Mouse (Mus musculus) gastrocnemius, adult 2 months (tissue): Measurements from ENCODE around the gene Gm20388. TPM values are rescaled to one million over a fixed set of nuclear protein-coding genes. Genes with fewer than 3 reads are reported as not detected.

Experiments
- DNase-seq: peaks from one replicate; pipeline ENCODE4 v3.0.0; 2022
- H3K27ac ChIP-seq: fragments of 200-600 bp; 2 replicates; pipeline ENCODE4 v1.8.1; 2022; ENCODE audit warnings: mild to moderate bottlenecking
- H3K4me3 ChIP-seq: fragments of 200-600 bp; 2 replicates; pipeline ENCODE4 v1.8.1; 2022; ENCODE audit warnings: mild to moderate bottlenecking, moderate library complexity
- CTCF ChIP-seq: fragments of 200-600 bp; IDR thresholded peaks from 2 replicates; pipeline ENCODE4 v1.8.1; 2022; ENCODE audit warnings: antibody characterized with exemption, mild to moderate bottlenecking, moderate library complexity
- intact Hi-C: fragments of 180-260 bp; cut with DNase I; formaldehyde crosslinking; loops from one replicate; pipeline ENCODE4 v1.15.1; 2025
- total RNA-seq, 2 experiments: library from RNA; stranded (reverse); gene quantifications; 2 replicates each; pipeline ENCODE4 v1.2.3; 2021

Gm20388 gene
- total RNA-seq, 2 experiments from 2014 or later: 6.1 to 15.0 TPM

DNA sequence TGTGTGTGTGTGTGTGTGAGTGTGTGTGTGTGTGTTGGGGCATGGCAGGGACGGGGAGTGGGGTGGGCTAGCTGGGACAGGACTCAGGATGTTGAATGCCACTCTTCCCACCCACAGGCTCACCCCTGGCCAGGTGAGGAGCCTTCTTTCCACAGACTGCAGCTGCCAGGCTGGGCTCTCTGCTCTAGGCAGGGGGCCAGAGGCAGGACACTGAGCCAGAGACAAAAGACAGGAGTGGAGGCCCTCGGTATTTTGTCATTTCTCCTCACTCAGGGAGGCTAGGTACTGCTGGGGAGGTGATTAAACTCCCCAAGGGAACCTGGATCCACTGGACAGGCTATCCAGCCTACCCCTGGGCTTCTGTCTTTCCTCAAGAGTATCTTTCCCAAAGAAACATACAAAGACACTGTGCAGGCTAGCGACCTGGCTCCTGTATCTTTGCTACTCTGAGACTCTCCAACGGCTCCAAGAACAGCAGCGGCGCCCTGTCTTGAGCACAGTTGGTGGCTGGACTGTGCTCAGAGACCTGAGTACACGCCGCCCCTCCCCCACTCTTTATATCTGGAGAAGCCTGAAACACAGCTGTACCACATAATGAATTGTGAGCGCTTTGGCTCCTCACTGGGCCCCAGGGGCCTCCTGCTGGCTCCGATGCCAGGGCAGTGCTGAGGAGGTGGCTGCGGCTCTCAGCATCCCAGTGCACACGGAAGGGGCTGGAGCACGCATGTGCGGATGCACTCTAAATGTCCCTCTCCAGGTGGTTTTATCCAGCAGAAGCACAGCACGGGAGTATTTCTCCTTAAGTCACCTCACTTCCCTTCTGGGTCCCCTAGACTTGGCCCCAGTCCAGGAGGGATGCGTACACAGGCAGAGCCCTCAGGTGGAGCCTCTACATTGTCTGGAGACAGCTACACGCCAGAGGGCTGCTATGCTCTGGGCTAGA lies 274.5 kb downstream of the Gm20388 start:
- DNase-seq: peak; percentile 67
- intact Hi-C loops: loop anchor here (5.0 kb wide), 2 partner anchors 42 to 57 kb away; partner anchors contain the start of gene Gse1
- no peak for TF ChIP-seq CTCF
- Histone ChIP-seq H3K4me3 (peak overlapping the region; percentile 13; the same call in 1 of the 2 replicates), H3K27ac (peak overlapping the region; percentile 79)

- intact Hi-C loops: loop anchor here (5.0 kb wide), 1 partner anchor 41 kb away; the partner anchor contains the start of gene Gse1
- H3K27ac ChIP-seq: peak overlapping the region; percentile 79
- peak; percentile 78 for DNase-seq
- H3K4me3 ChIP-seq: no peak overlapping the region; the same call in 1 of the 2 replicates
- no peak for TF ChIP-seq CTCF
These were observed 275.8 kb downstream of the Gm20388 start for GRCm38 (mm10) chr8:120186454-120186853.

DNA sequence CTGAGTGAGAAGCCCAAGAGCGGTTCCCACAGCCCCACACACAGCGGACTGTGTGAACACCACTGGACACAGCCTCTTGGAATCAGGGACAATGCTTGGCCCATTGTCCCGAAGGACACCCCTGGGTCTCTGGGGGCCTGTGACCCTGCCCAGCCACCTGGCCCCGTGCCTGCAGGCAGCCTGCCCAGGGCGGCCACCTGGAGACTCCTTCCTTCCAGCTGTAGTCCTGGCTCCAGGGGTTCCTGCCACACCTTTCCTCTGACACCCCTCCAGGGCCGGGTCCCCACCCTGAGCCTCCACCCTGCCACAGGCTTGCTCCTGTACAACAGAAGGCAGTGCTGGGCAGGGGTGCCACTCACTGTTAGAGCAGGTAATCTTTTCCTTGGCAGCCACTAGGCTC lies 277.9 kb downstream of the Gm20388 start:
- Histone ChIP-seq H3K4me3 (no peak overlapping the region), H3K27ac (peak overlapping the region; percentile 79)
- no peak for TF ChIP-seq CTCF
- DNase-seq: peak; percentile 83
- intact Hi-C loops: loop anchor here (5.0 kb wide), 1 partner anchor 39 kb away; the partner anchor contains the start of gene Gse1

DNA sequence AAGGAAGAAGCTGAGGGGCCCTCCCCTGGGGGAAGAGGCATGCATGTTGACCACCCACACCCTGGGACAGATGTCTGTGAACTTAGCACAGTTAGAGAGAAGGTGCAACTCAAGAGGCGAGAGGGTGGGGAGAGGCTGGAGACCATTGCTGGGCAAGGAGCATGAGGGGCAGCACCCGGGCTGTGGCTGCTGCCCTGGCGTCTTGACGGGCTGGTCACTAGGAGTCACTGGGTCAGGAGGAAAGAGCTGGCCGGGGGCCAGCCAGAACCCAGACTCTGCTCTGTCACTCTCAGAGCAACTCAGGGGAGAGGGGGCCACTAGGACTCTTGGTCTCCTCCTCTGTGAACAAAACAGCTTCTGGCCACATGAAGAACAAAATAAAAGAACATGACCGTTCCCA lies 278.8 kb downstream of the Gm20388 start:
- DNase-seq: no peak
- intact Hi-C loops: loop anchor here (5.0 kb wide), 1 partner anchor 38 kb away; the partner anchor contains the start of gene Gse1
- Histone ChIP-seq H3K27ac (peak overlapping the region; percentile 95), H3K4me3 (no peak overlapping the region)
- no peak for TF ChIP-seq CTCF

GRCm38 (mm10) chr8:120190107-120190809 lies 279.6 kb downstream of the Gm20388 start:
- peak overlapping the region; percentile 66 for H3K4me3 ChIP-seq
- TF ChIP-seq CTCF: peak; percentile 9; the same call in 1 of the 2 replicates
- DNase-seq: peak; percentile 58
- intact Hi-C loops: no loop called here
- peak overlapping the region; percentile 95 for H3K27ac ChIP-seq

DNA sequence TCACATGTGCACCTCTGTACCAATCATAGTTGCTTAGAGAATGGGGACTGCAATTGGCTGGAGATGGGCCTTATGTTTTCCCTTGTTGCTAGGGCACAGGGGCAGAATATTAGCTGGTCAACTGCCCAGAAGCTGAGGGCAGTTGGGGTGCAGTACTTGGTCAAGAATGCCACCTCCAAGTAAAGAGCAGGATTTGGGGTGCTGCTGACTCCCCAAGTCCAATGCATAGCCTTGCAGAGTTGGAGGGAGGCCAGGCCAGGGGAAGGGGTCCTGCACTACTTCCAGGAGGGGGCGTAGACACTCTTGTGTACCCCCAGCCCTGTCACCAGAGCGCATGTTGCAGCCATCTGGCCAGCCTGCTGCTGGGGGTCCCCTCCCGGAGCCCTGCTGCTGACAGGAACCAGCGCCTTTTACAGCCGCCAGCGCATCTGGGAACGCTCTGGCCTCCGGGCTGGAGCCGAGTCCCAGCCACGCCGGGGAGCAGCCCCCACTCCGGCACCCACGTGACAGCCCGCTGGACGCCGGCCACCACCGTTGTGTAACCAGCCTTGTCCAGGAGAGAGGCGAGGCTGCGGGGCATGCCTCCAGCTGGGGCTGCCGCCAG lies 280.3 kb downstream of the Gm20388 start:
- Histone ChIP-seq H3K4me3 (peak overlapping the region; percentile 66), H3K27ac (peak overlapping the region; percentile 95)
- no peak for TF ChIP-seq CTCF
- intact Hi-C loops: no loop called here
- peak; percentile 100 for DNase-seq

DNA sequence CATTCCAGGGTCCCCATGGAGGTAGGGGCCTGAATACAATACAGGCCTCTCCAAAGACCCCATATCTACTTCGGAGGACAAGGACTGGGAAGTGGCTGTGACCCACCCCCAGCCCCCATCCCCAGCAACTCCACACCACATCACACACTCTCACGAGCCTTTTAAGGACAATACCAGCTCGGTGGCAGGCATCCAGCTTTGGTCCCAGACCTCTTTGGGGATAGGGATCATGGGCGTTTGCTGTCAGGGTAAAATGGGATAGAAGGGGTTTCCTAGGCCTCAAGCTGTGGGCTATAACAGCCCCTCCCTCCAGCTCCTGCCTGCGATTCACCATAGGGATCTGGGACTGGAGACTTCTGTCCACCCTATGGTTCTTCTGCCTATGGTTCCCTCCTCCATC lies 281.0 kb downstream of the Gm20388 start:
- intact Hi-C loops: no loop called here
- peak overlapping the region; percentile 95 for H3K27ac ChIP-seq
- no peak overlapping the region for H3K4me3 ChIP-seq
- no peak for TF ChIP-seq CTCF
- DNase-seq: no peak

DNA sequence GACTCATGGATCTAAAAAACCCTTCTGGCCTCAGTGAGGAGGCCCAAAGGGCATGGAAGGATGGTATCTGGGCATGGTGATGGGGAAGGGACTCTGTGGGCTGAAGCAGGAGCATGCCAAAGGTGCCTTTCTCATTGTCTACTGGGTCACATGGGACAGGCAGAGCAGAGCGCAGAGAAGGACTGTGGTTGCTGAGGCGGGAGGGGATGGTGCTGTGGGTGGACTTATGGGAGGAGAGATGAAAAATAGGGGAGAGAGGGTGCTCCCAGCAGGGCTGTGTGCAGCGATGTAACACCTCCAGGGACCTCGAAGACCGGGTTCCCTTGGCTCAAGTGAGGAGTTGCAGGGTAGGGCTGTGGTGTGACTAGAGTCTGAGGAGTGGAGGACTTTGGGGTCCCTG lies 281.5 kb downstream of the Gm20388 start:
- intact Hi-C loops: no loop called here
- no peak for TF ChIP-seq CTCF
- peak overlapping the region; percentile 95 for H3K27ac ChIP-seq
- no peak for DNase-seq
- no peak overlapping the region for H3K4me3 ChIP-seq

DNA sequence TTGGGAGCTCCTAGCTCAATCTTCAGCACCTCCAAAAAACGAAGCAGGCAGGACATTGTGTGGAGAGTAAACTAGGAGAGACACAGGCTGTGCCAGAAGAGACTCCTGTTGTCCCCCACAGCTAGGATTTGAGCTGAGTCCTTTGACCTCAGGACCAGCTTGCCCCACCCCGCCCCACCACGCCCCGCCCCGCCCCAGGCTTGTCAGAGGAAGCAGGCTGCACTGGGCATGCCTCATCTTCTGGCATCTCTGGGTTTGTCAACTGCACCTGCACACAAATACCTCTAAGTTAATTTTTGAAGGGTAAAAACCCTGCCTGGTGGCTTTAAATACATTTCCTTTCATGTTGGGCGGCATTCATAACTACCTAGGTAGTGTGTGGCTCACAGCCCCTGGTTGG lies 290.7 kb downstream of the Gm20388 start:
- Histone ChIP-seq H3K4me3 (no peak overlapping the region), H3K27ac (no peak overlapping the region)
- intact Hi-C loops: no loop called here
- DNase-seq: no peak
- no peak for TF ChIP-seq CTCF

DNA sequence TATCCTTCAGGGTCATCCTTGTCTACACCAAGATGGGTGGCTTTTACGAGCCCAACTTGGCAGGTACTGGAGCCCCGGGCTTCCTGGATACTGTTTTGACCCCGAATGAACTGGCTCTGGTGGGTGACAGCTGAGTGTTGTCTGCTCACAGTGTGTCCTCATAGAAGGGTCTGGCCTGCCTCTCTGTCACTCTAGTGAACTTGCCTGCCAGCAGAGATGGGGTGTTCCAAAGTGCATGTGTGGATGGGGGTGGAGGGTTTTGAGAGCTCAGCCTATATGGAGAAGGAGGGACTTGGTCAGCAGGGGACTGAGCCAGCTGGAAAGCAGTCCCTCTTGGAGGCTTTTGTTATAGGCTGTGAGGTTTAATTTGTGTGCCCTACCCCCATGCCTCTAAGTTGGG lies 291.9 kb downstream of the Gm20388 start:
- TF ChIP-seq CTCF: no peak
- Histone ChIP-seq H3K27ac (0 out of 2 replicates have a peak overlapping the region, but pooled peaks have one; percentile 28), H3K4me3 (no peak overlapping the region)
- intact Hi-C loops: no loop called here
- peak; percentile 28 for DNase-seq

- no peak overlapping the region for H3K4me3 ChIP-seq
- peak overlapping the region; percentile 46 for H3K27ac ChIP-seq
- peak; percentile 58 for DNase-seq
- intact Hi-C loops: no loop called here
- no peak for TF ChIP-seq CTCF
These were observed 294.2 kb downstream of the Gm20388 start for GRCm38 (mm10) chr8:120204736-120205360.

GRCm38 (mm10) chr8:120205916-120206315 lies 295.3 kb downstream of the Gm20388 start:
- intact Hi-C loops: no loop called here
- no peak for DNase-seq
- Histone ChIP-seq H3K27ac (peak overlapping the region; percentile 46; the same call in 1 of the 2 replicates), H3K4me3 (no peak overlapping the region)
- no peak for TF ChIP-seq CTCF
